Mouse (Mus musculus) embryonic fibroblast, embryonic 13.5 days (primary cell): ENCODE results near the gene Leng1. TPM values are rescaled to one million over a fixed set of nuclear protein-coding genes. Genes with fewer than 3 reads are reported as not detected.

Experiments
- H3K27ac ChIP-seq: 2 replicates; pipeline ENCODE4 v1.5.1; 2012; ENCODE audit warnings: low read length, control low read depth, inconsistent platforms; ENCODE audit not compliant: insufficient read depth
- H3K4me1 ChIP-seq: 2 replicates; pipeline ENCODE4 v1.6.1; 2011; ENCODE audit warnings: low read length; ENCODE audit not compliant: control insufficient read depth, insufficient read depth
- H3K4me3 ChIP-seq: 2 replicates; pipeline ENCODE4 v1.5.1; 2011; ENCODE audit warnings: mild to moderate bottlenecking, control low read depth, low read length; ENCODE audit not compliant: insufficient read depth
- CTCF ChIP-seq: IDR thresholded peaks from 2 replicates; pipeline ENCODE4 v1.5.1; 2011; ENCODE audit warnings: mild to moderate bottlenecking, control low read depth, low read length, moderate library complexity, borderline replicate concordance; ENCODE audit not compliant: insufficient read depth
- POLR2A ChIP-seq: IDR thresholded peaks from 2 replicates; pipeline ENCODE4 v1.6.1; 2011; ENCODE audit warnings: low read depth, mild to moderate bottlenecking, control low read depth, low read length, moderate library complexity
- polyA plus RNA-seq: library from polyadenylated mRNA; stranded (reverse); fragments of >200 nt; gene quantifications from 2 replicates; pipeline ENCODE4 v1.2.4, GENCODE M21; 2011; ENCODE audit warnings: low read depth; ENCODE audit not compliant: missing spikeins, insufficient read length

Leng1 gene
- polyA plus RNA-seq, 1 experiment, result 8.0 TPM

DNA sequence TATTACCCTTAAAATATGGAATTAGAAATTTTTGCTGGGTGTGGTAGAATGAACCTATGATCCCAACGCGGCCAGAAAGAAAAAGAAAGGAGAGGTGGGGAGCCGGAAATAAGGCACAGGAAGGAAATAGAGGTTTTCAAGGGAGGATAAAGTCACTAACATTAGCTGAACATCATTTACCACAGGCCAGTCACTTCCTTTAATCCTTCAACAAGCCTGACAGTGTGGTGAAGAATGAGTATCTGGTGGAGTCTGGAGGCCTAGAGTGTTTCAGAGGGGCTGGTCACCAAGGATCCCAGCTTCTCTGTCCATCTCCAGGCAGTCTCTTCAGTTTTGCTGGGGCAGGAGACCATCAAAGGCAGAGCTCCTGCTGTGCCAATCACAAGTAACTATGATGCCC lies 55.2 kb downstream of the Leng1 start:
- H3K4me3 ChIP-seq, result no peak overlapping the region
- TF ChIP-seq POLR2A, result no peak
- TF ChIP-seq CTCF, result no peak
- H3K4me1 ChIP-seq, result no peaks in the 10 kb centered on the region
- H3K27ac ChIP-seq, result no peak overlapping the region

Other genes starting within 250 kb of the Leng1 start
- gene Cacng6, start 241.6 kb downstream of the Leng1 start, polyA plus RNA-seq, result not detected in 2 replicates
- 0.43 TPM in 1 of 2 replicates, not detected in the other for gene Tarm1, start 163.2 kb downstream of the Leng1 start, polyA plus RNA-seq
- gene Oscar, start 49.7 kb downstream of the Leng1 start, polyA plus RNA-seq, result 0.37 TPM in 1 of 2 replicates, not detected in the other
- 386 and 396 TPM in 2 replicates for gene Ndufa3, start 48.5 kb downstream of the Leng1 start, polyA plus RNA-seq
- 13.7 and 17.3 TPM in 2 replicates for gene Tfpt, start 35.9 kb downstream of the Leng1 start, polyA plus RNA-seq
- gene Prpf31, start 35.9 kb downstream of the Leng1 start, polyA plus RNA-seq, result 42.2 and 51.8 TPM in 2 replicates
- gene Cnot3, start 20.6 kb downstream of the Leng1 start, polyA plus RNA-seq, result 68.8 and 82.0 TPM in 2 replicates
- 10.5 and 10.7 TPM in 2 replicates for gene Tmc4, start 11.7 kb upstream of the Leng1 start, polyA plus RNA-seq
- gene Tsen34, start 27.0 kb upstream of the Leng1 start, polyA plus RNA-seq, result 81.5 and 85.6 TPM in 2 replicates
- gene Mboat7, start 27.7 kb upstream of the Leng1 start, polyA plus RNA-seq, result 82.2 and 94.6 TPM in 2 replicates
- 1,255 and 1,395 TPM in 2 replicates for gene Rps9, start 38.2 kb upstream of the Leng1 start, polyA plus RNA-seq
- gene Pirb, start 54.6 kb upstream of the Leng1 start, polyA plus RNA-seq, result 0.79 TPM in 1 of 2 replicates, not detected in the other
- not detected in 2 replicates for gene Gm15448, start 159.8 kb upstream of the Leng1 start, polyA plus RNA-seq
- gene Pira2, start 179.2 kb upstream of the Leng1 start, polyA plus RNA-seq, result 0.42 TPM in 1 of 2 replicates, not detected in the other
- gene Gm14548, start 232.3 kb upstream of the Leng1 start, polyA plus RNA-seq, result not detected in 2 replicates
- gene Lilra6, start 249.7 kb upstream of the Leng1 start, polyA plus RNA-seq, result not detected in 2 replicates